Mouse (Mus musculus) ES-E14 (cell line): ENCODE measurements around the gene Stk16.

Experiments
- CHD2 ChIP-seq: IDR thresholded peaks from 2 replicates; pipeline ENCODE4 v1.6.1; 2014; ENCODE audit warnings: mild to moderate bottlenecking, low read depth, low read length, inconsistent platforms
- HCFC1 ChIP-seq: IDR thresholded peaks from 2 replicates; pipeline ENCODE4 v1.6.1; 2012; ENCODE audit warnings: low read length, inconsistent platforms, borderline replicate concordance; ENCODE audit not compliant: insufficient read depth

GRCm38 (mm10) chr1:75219531-75219930 is 8.9 kb downstream of the Stk16 start, which contains the start of gene Tuba4a:
- TF ChIP-seq HCFC1 (no peak), CHD2 (no peak)
